Mouse (Mus musculus) retina, postnatal 7 days (tissue): Measurements from ENCODE around the gene Mrpl46.

ENCODE experiments used
- DNase-seq: peaks from one replicate; pipeline ENCODE4 v3.0.0-alpha.2; 2012; ENCODE audit warnings: low read depth, low spot score

Gene Mrpl46

GRCm38 (mm10) chr7:78767929-78768531, 15.3 kb downstream of the Mrpl46 start:
- no peak for DNase-seq

GRCm38 (mm10) chr7:78766019-78766683, 17.2 kb downstream of the Mrpl46 start:
- peak; percentile 75 for DNase-seq

GRCm38 (mm10) chr7:78765215-78765631, 18.1 kb downstream of the Mrpl46 start:
- peak; percentile 77 for DNase-seq

- DNase-seq, result no peak
Measured at GRCm38 (mm10) chr7:78763801-78764200, 19.5 kb downstream of the Mrpl46 start.

- no peak for DNase-seq
Measured at GRCm38 (mm10) chr7:78754458-78755000, 28.8 kb downstream of the Mrpl46 start.

GRCm38 (mm10) chr7:78753752-78754457, 29.4 kb downstream of the Mrpl46 start:
- no peak for DNase-seq

GRCm38 (mm10) chr7:78752961-78753360, 30.4 kb downstream of the Mrpl46 start:
- no peak for DNase-seq

- no peak for DNase-seq
Measured at GRCm38 (mm10) chr7:78743731-78744385, 39.5 kb downstream of the Mrpl46 start.

GRCm38 (mm10) chr7:78739351-78740000, 43.9 kb downstream of the Mrpl46 start:
- DNase-seq, result no peak

GRCm38 (mm10) chr7:78737614-78738210, 45.6 kb downstream of the Mrpl46 start, which contains the start of gene Ntrk3:
Gene Ntrk3, minus strand, starts transcription at chr7:78738012.
- DNase-seq, result no peak

- no peak for DNase-seq
Measured at GRCm38 (mm10) chr7:78737196-78737595, 46.1 kb downstream of the Mrpl46 start.

GRCm38 (mm10) chr7:78731391-78731790, 51.9 kb downstream of the Mrpl46 start:
- DNase-seq, result no peak
